Mouse (Mus musculus) E14TG2a.4 (cell line): ENCODE data around the gene Cilp2.

ENCODE experiments used
- CTCF ChIP-seq: conservative IDR thresholded peaks from 2 replicates; pipeline ENCODE4 v1.5.1; 2014; ENCODE audit warnings: low read length
- POU5F1 ChIP-seq: IDR thresholded peaks from 2 replicates; pipeline ENCODE4 v1.6.1; 2014; ENCODE audit warnings: low read length, borderline replicate concordance

GRCm38 (mm10) chr8:69897857-69898256 lies 10.4 kb upstream of the Cilp2 start:
- no peak for TF ChIP-seq CTCF
- no peak for TF ChIP-seq POU5F1
